Mouse (Mus musculus) stomach, embryonic 16.5 days (tissue): ENCODE data around the gene Gli3. TPM values are rescaled to one million over a fixed set of nuclear protein-coding genes. Genes with fewer than 3 reads are reported as not detected.
A peak's percentile ranks its signal among the peaks of the same experiment; 100 is the strongest.

Source experiments
- ATAC-seq: fragments of 200-750 bp; cut with Nextera tagmentation; 2 replicates; pipeline ENCODE4 v1.8.0; 2017; ENCODE audit warnings: moderate number of reproducible peaks, moderate TSS enrichment; ENCODE audit not compliant: insufficient read depth, low FRiP score
- H3K27ac ChIP-seq: fragments of 300-500 bp; sonication (generic); 2 replicates; pipeline ENCODE4 v1.5.1; 2014; ENCODE audit warnings: low read length
- H3K27me3 ChIP-seq: fragments of 300-500 bp; sonication (generic); 2 replicates; pipeline ENCODE4 v1.6.1; 2014; ENCODE audit warnings: low read length, control low read depth, mixed read lengths; ENCODE audit not compliant: control insufficient read depth, insufficient read depth
- H3K36me3 ChIP-seq: fragments of 300-500 bp; sonication (generic); 2 replicates; pipeline ENCODE4 v1.6.1; 2014; ENCODE audit warnings: low read length; ENCODE audit not compliant: control insufficient read depth, insufficient read depth
- H3K4me1 ChIP-seq: fragments of 300-500 bp; sonication (generic); 2 replicates; pipeline ENCODE4 v1.6.1; 2014; ENCODE audit warnings: low read length, control low read depth, mixed read lengths; ENCODE audit not compliant: control insufficient read depth, insufficient read depth
- H3K4me2 ChIP-seq: fragments of 300-500 bp; sonication (generic); 2 replicates; pipeline ENCODE4 v1.6.1; 2014; ENCODE audit warnings: low read depth, low read length, mixed read lengths
- H3K4me3 ChIP-seq: fragments of 300-500 bp; sonication (generic); replicated peaks from 2 replicates; pipeline ENCODE4 v1.5.1; 2014; ENCODE audit warnings: mild to moderate bottlenecking, low read length
- H3K9ac ChIP-seq: fragments of 300-500 bp; sonication (generic); 2 replicates; pipeline ENCODE4 v1.6.1; 2014; ENCODE audit warnings: low read length
- H3K9me3 ChIP-seq: fragments of 300-500 bp; sonication (generic); replicated peaks from 2 replicates; pipeline ENCODE4 v1.6.1; 2016; ENCODE audit warnings: low read length, control low read depth; ENCODE audit not compliant: control insufficient read depth
- WGBS: fragments of 180-500 bp; shearing (Covaris S2); extraction: QIAGEN DNeasy Blood & Tissue Kit; methylation state at CpG from one replicate; pipeline ENCODE4 v1.1.7; 2014; 5-methylcytosine and 5-hydroxymethylcytosine counted together
- polyA plus RNA-seq: library from polyadenylated mRNA; unstranded; fragments of >200 nt; fragmentation: Nextera tagmentation; extraction: Ambion mirVana; gene quantifications from 2 replicates; pipeline ENCODE4 v1.2.1, GENCODE M21; 2015

Gene Gli3
- polyA plus RNA-seq, 1 experiment from 2014 or later = 14.3 TPM

- H3K27me3 ChIP-seq = no peaks in the 10 kb centered on the region
- no peak overlapping the region for H3K4me2 ChIP-seq
- H3K9me3 ChIP-seq = no peaks in the 10 kb centered on the region
- no peaks in the 10 kb centered on the region for H3K36me3 ChIP-seq
- no peak overlapping the region for H3K27ac ChIP-seq
- no peak overlapping the region for H3K9ac ChIP-seq
- no peak overlapping the region for H3K4me3 ChIP-seq
- WGBS = 55% methylated on average over 4 of the region's 4 CpGs
- ATAC-seq = no peak
- H3K4me1 ChIP-seq = no peaks in the 10 kb centered on the region
Observed at GRCm38 (mm10) chr13:15707481-15707881, 244.4 kb downstream of the Gli3 start.

GRCm38 (mm10) chr13:15713486-15713885, 250.5 kb downstream of the Gli3 start:
- H3K27me3 ChIP-seq = no peaks in the 10 kb centered on the region
- H3K4me3 ChIP-seq = no peak overlapping the region
- no peaks in the 10 kb centered on the region for H3K9me3 ChIP-seq
- no peaks in the 10 kb centered on the region for H3K36me3 ChIP-seq
- no peaks in the 10 kb centered on the region for H3K4me1 ChIP-seq
- no peak overlapping the region for H3K9ac ChIP-seq
- no peak overlapping the region for H3K27ac ChIP-seq
- 91% methylated on average over 7 of the region's 7 CpGs for WGBS
- H3K4me2 ChIP-seq = no peak overlapping the region
- no peak for ATAC-seq

GRCm38 (mm10) chr13:15714331-15714725, 251.3 kb downstream of the Gli3 start:
- Histone ChIP-seq H3K4me1 (no peaks in the 10 kb centered on the region), H3K27ac (no peak overlapping the region), H3K9me3 (no peaks in the 10 kb centered on the region), H3K4me3 (no peak overlapping the region), H3K9ac (no peak overlapping the region), H3K4me2 (no peak overlapping the region), H3K36me3 (no peaks in the 10 kb centered on the region), H3K27me3 (no peaks in the 10 kb centered on the region)
- WGBS = 85% methylated on average over 4 of the region's 4 CpGs
- no peak for ATAC-seq

- no peak overlapping the region for H3K4me3 ChIP-seq
- WGBS = 49% methylated on average over 8 of the region's 8 CpGs
- no peak overlapping the region for H3K4me2 ChIP-seq
- no peak overlapping the region for H3K27ac ChIP-seq
- peak; percentile 50; the same call in 1 of the 2 replicates for ATAC-seq
- H3K27me3 ChIP-seq = no peaks in the 10 kb centered on the region
- H3K9ac ChIP-seq = no peak overlapping the region
- no peaks in the 10 kb centered on the region for H3K36me3 ChIP-seq
- no peaks in the 10 kb centered on the region for H3K9me3 ChIP-seq
- H3K4me1 ChIP-seq = no peaks in the 10 kb centered on the region
Observed at GRCm38 (mm10) chr13:15714726-15715437, 251.8 kb downstream of the Gli3 start.

GRCm38 (mm10) chr13:15721446-15721845, 258.4 kb downstream of the Gli3 start:
- Histone ChIP-seq H3K9ac (no peak overlapping the region), H3K27ac (no peak overlapping the region), H3K4me2 (no peak overlapping the region), H3K4me1 (no peaks in the 10 kb centered on the region), H3K27me3 (no peaks in the 10 kb centered on the region), H3K4me3 (no peak overlapping the region), H3K36me3 (peaks cover 17% of the 10 kb centered on the region), H3K9me3 (no peaks in the 10 kb centered on the region)
- no peak for ATAC-seq
- 72% methylated on average over 1 of the region's 1 CpGs for WGBS

DNA sequence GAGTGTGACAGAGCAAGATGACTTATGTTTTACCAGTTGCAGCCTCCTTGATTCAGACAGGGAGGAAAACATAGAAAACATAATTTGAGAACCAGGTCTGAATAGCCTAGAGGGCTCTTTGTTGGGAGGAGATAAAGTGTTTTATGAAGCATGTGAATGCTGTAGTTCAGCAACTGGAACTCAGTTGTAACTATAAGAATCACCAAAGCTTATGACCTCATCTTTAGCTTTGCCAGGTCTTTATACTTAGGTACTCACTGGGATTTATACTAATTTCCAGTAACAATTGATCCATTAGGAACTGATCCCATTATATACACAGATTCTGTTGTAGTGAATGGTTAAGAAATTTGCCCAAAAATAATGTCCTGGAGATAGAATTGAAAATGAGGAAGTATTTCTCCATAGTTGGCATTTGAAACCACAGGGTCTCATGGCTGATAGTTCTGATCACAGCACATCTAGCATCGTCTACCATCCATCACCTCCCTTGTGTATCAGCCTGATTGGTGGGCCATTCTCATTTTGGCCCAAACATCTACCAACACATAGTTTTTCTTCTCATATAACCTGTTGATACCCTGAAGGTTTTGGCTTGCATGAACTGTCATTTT, 259.8 kb downstream of the Gli3 start:
- 82% methylated on average over 1 of the region's 1 CpGs for WGBS
- no peak for ATAC-seq
- Histone ChIP-seq H3K36me3 (peaks cover 19% of the 10 kb centered on the region), H3K4me2 (no peak overlapping the region), H3K4me3 (no peak overlapping the region), H3K27me3 (no peaks in the 10 kb centered on the region), H3K9ac (no peak overlapping the region), H3K4me1 (no peaks in the 10 kb centered on the region), H3K9me3 (no peaks in the 10 kb centered on the region), H3K27ac (no peak overlapping the region)

- no peak overlapping the region for H3K9ac ChIP-seq
- H3K4me2 ChIP-seq = no peak overlapping the region
- H3K4me1 ChIP-seq = no peaks in the 10 kb centered on the region
- H3K36me3 ChIP-seq = peaks cover 24% of the 10 kb centered on the region
- H3K4me3 ChIP-seq = no peak overlapping the region
- ATAC-seq = 0 out of 2 replicates have a peak, but pooled peaks have one; percentile 25
- no peaks in the 10 kb centered on the region for H3K27me3 ChIP-seq
- H3K9me3 ChIP-seq = no peaks in the 10 kb centered on the region
- no peak overlapping the region for H3K27ac ChIP-seq
- WGBS = 94% methylated on average over 10 of the region's 10 CpGs
Observed at GRCm38 (mm10) chr13:15724723-15725122, 261.7 kb downstream of the Gli3 start.

- peak; percentile 95 for ATAC-seq
- Histone ChIP-seq H3K4me1 (no peaks in the 10 kb centered on the region), H3K9ac (no peak overlapping the region), H3K4me3 (no peak overlapping the region), H3K9me3 (0 out of 2 replicates have a peak, but pooled peaks cover 4% of the 10 kb centered on the region), H3K4me2 (no peak overlapping the region), H3K27me3 (no peaks in the 10 kb centered on the region), H3K27ac (peak overlapping the region; percentile 50), H3K36me3 (no peaks in the 10 kb centered on the region)
- 31% methylated on average over 1 of the region's 1 CpGs for WGBS
Observed at GRCm38 (mm10) chr13:15741771-15742170, 278.7 kb downstream of the Gli3 start.

- Histone ChIP-seq H3K4me2 (no peak overlapping the region), H3K36me3 (no peaks in the 10 kb centered on the region), H3K27me3 (no peaks in the 10 kb centered on the region), H3K27ac (peak overlapping the region; percentile 40), H3K9me3 (0 out of 2 replicates have a peak, but pooled peaks cover 4% of the 10 kb centered on the region), H3K4me3 (no peak overlapping the region), H3K9ac (no peak overlapping the region), H3K4me1 (no peaks in the 10 kb centered on the region)
- ATAC-seq = no peak
- 61% methylated on average over 3 of the region's 3 CpGs for WGBS
Observed at GRCm38 (mm10) chr13:15742308-15742707, 279.3 kb downstream of the Gli3 start.
